Comparison of ENCODE assay signal across 12 mouse cellular contexts in the genomic region with DNA sequence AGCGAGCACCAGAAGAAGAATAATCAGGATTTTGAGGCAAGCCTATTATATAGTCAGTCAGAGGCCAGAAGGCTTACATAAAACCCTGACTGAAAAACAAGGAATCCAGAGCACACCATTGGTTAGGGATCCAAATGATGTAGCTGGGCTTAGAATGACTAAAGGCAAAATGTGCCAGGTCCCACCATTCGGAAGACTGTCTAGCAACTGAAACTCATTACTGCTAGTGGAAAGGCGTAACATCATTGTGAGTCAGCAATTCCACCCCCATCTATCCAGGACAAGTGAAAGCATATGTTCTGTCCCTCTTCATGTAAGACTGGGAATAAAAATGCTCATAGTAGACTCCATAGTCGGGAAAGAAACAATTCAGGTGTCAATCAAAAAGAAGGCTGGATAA. TPM values are rescaled to one million over a fixed set of nuclear protein-coding genes. Genes with fewer than 3 reads are reported as not detected.
A peak's percentile ranks its signal among the peaks of the same experiment; 100 is the strongest.
DNase-seq lines count a peak whose midpoint lies in the region; ATAC-seq and TF ChIP-seq lines count a peak whose summit lies in the region.
"Had no signal": no experiment of that assay in that cellular context is flagged by ENCODE, and none has a peak within 500 bp of the region (broad histone marks: within the 10 kb centered on the region; RNA-seq: fewer than 3 reads in every experiment).

No protein-coding gene starts in this region.

- H3K4me1 ChIP-seq in megakaryocyte, embryonic 14.5 days: peaks cover 34% of the 10 kb centered on the region
- H3K4me1 ChIP-seq in lung, adult 2 months (ENCODE audit: control insufficient read depth, insufficient read depth, low read length): no peaks in the 10 kb centered on the region

- no peaks in the 10 kb centered on the region for H3K9me3 ChIP-seq in megakaryocyte, embryonic 14.5 days
- H3K9me3 ChIP-seq: neural tube, embryonic 13.5 days had no signal

- no peaks in the 10 kb centered on the region for H3K27me3 ChIP-seq in megakaryocyte, embryonic 14.5 days (replicated peaks)
- H3K27me3 ChIP-seq: neural tube, embryonic 13.5 days had no signal

- DNase-seq in brain, embryonic 14.5 days (ENCODE audit: low read depth): peak; percentile 5
- DNase-seq in layer of hippocampus, adult 9-11 months: peak; percentile 75
- peak; percentile 91 for DNase-seq in telencephalon, adult 2 months (ENCODE audit: low read depth, low spot score)
- no peak for DNase-seq in lung, adult 2 months
- no peak for DNase-seq in adrenal gland, adult (ENCODE audit: inconsistent age in 2 of 2, low spot score in 1 of 2)
- DNase-seq: heart, adult 11 months; heart, postnatal 14 days; lung, postnatal 10 days; midbrain, embryonic 14.5 days had no signal

- H3K36me3 ChIP-seq in megakaryocyte, embryonic 14.5 days (replicated peaks; ENCODE audit: low read length): no peaks in the 10 kb centered on the region

- H3K4me3 ChIP-seq in megakaryocyte, embryonic 14.5 days (replicated peaks): peak overlapping the region; percentile 71
- H3K4me3 ChIP-seq in lung, adult 2 months (replicated peaks; ENCODE audit: extremely low read depth, low read depth, low read length): no peak overlapping the region
- H3K4me3 ChIP-seq: neural tube, embryonic 13.5 days had no signal

- WGBS in lung, adult 2 months: 61% methylated on average over 4 of the region's 4 CpGs

- TF ChIP-seq POLR2A in brain, embryonic 14.5 days (IDR thresholded peaks at IDR 0.05; ENCODE audit: borderline replicate concordance, extremely low read depth, insufficient read depth, insufficient read length, poor library complexity, severe bottlenecking): no peak
- no peak for TF ChIP-seq POLR2A in lung, adult 2 months (IDR thresholded peaks at IDR 0.05; ENCODE audit: borderline replicate concordance, extremely low read depth, low read depth, low read length)

- ATAC-seq in megakaryocyte, adult 5-6 weeks (ENCODE audit: poor library complexity, severe bottlenecking): no peak

- no peak for TF ChIP-seq CTCF in brain, embryonic 14.5 days (IDR thresholded peaks at IDR 0.05; ENCODE audit: borderline replicate concordance, extremely low read depth, insufficient read depth, insufficient read length)
- TF ChIP-seq CTCF in lung, adult 2 months (IDR thresholded peaks at IDR 0.05; ENCODE audit: insufficient read depth, low read length): no peak

RNA-seq across cellular contexts. Expression of a gene that starts 57.8 kb away (rescaled TPM):
- 0.01 TPM in 1 of 2 replicates, not detected in the other for polyA plus RNA-seq in megakaryocyte, embryonic 14.5 days (2012; ENCODE audit: insufficient read depth, low replicate concordance)
- 5.0 and 6.1 TPM in 2 replicates for total RNA-seq in megakaryocyte, adult 5-6 weeks (2015)
- 0.95 and 1.7 TPM in 2 replicates for total RNA-seq in megakaryocyte, adult 5-6 weeks (2017)
- polyA plus RNA-seq in brain, embryonic 14.5 days (2012; rRNA removed): 7.1 and 10.1 TPM in 2 replicates
- polyA plus RNA-seq in lung, adult 2 months (2012; rRNA removed): 2.4 and 3.2 TPM in 2 replicates

RNA-seq across cellular contexts. Expression of a gene that starts 58.9 kb away (rescaled TPM):
- polyA plus RNA-seq in megakaryocyte, embryonic 14.5 days (2012; ENCODE audit: insufficient read depth, low replicate concordance): 3.0 and 13.4 TPM in 2 replicates
- 86.7 and 88.1 TPM in 2 replicates for total RNA-seq in megakaryocyte, adult 5-6 weeks (2015)
- 82.6 and 111 TPM in 2 replicates for total RNA-seq in megakaryocyte, adult 5-6 weeks (2017)
- polyA plus RNA-seq in brain, embryonic 14.5 days (2012; rRNA removed): 87.2 and 95.7 TPM in 2 replicates
- polyA plus RNA-seq in lung, adult 2 months (2012; rRNA removed): 30.9 and 41.9 TPM in 2 replicates

Comparison
In these comparisons a context has a peak if more than half of its experiments do, and no peak if none do; other contexts are left out.
1. DNase-seq: peak in brain, embryonic 14.5 days (single experiment), layer of hippocampus, adult 9-11 months (single experiment) and telencephalon, adult 2 months (single experiment); none in lung, adult 2 months (single experiment) and adrenal gland, adult (0 of 2).